Mouse (Mus musculus) heart, postnatal 25 days (tissue): ENCODE results near the gene Unc45a. TPM values are rescaled to one million over a fixed set of nuclear protein-coding genes. Genes with fewer than 3 reads are reported as not detected.

Experiments
- DNase-seq: peaks from one replicate; pipeline ENCODE4 v3.0.0; 2022; ENCODE audit warnings: low spot score
- intact Hi-C: fragments of 180-260 bp; cut with DNase I; formaldehyde crosslinking; loops from one replicate; pipeline ENCODE4 v1.15.1; 2025
- total RNA-seq, 2 experiments: library from RNA; stranded (reverse); gene quantifications; 2 replicates each; pipeline ENCODE4 v1.2.3; 2021

Gene Unc45a
- 10 to 100 TPM; 13.5 to 15.8 TPM for total RNA-seq

- DNase-seq, result peak; percentile 51
- intact Hi-C loops, result loop anchor here (2.0 to 5.0 kb wide), 2 partner anchors 32 to 242 kb away; no protein-coding TSS in a partner anchor
These were observed at the start of gene Unc45a for GRCm38 (mm10) chr7:80340793-80341192. Gene Unc45a (minus strand): TSS chr7:80341005.

GRCm38 (mm10) chr7:80387633-80388543, 47.1 kb upstream of the Unc45a start, which contains the start of gene Fes:
Gene Fes (minus strand): TSS chr7:80387946.
- intact Hi-C loops, result loop anchor here (10.0 kb wide), 1 partner anchor 297 kb away; the partner anchor contains the start of gene Crtc3

GRCm38 (mm10) chr7:80387033-80387632, 46.3 kb upstream of the Unc45a start:
- DNase-seq, result no peak
- intact Hi-C loops, result loop anchor here (10.0 kb wide), 1 partner anchor 298 kb away; the partner anchor contains the start of gene Crtc3

More at GRCm38 (mm10) chr7:80387633-80388543, 47.1 kb upstream of the Unc45a start, which contains the start of gene Fes:
- peak; percentile 71 for DNase-seq

- intact Hi-C loops, result loop anchor here (1.0 to 10.0 kb wide), 3 partner anchors 194 to 298 kb away; partner anchors contain the start of gene Crtc3
These were observed 45.6 kb upstream of the Unc45a start for GRCm38 (mm10) chr7:80386235-80386930.

GRCm38 (mm10) chr7:80382919-80383318, 42.1 kb upstream of the Unc45a start:
- DNase-seq, result no peak

More at GRCm38 (mm10) chr7:80386235-80386930, 45.6 kb upstream of the Unc45a start:
- peak; percentile 74 for DNase-seq

GRCm38 (mm10) chr7:80379531-80379930, 38.7 kb upstream of the Unc45a start:
- intact Hi-C loops, result no loop called here
- no peak for DNase-seq

More at GRCm38 (mm10) chr7:80382919-80383318, 42.1 kb upstream of the Unc45a start:
- intact Hi-C loops, result loop anchor here (10.0 kb wide), 1 partner anchor 302 kb away; the partner anchor contains the start of gene Crtc3

- no peak for DNase-seq
- intact Hi-C loops, result no loop called here
These were observed 36.7 kb upstream of the Unc45a start for GRCm38 (mm10) chr7:80377471-80377870.

GRCm38 (mm10) chr7:80376192-80376591, 35.4 kb upstream of the Unc45a start:
- intact Hi-C loops, result no loop called here

GRCm38 (mm10) chr7:80375376-80376039, 34.7 kb upstream of the Unc45a start:
- intact Hi-C loops, result no loop called here
- DNase-seq, result no peak

More at GRCm38 (mm10) chr7:80376192-80376591, 35.4 kb upstream of the Unc45a start:
- no peak for DNase-seq

GRCm38 (mm10) chr7:80374733-80375132, 33.9 kb upstream of the Unc45a start:
- intact Hi-C loops, result loop anchor here (5.0 kb wide), 1 partner anchor 232 kb away; no protein-coding TSS in a partner anchor
- DNase-seq, result no peak

GRCm38 (mm10) chr7:80374280-80374679, 33.5 kb upstream of the Unc45a start:
- intact Hi-C loops, result loop anchor here (5.0 kb wide), 1 partner anchor 232 kb away; no protein-coding TSS in a partner anchor
- DNase-seq, result no peak

GRCm38 (mm10) chr7:80373850-80374249, 33.0 kb upstream of the Unc45a start:
- no peak for DNase-seq
- intact Hi-C loops, result loop anchor here (2.0 to 5.0 kb wide), 2 partner anchors 33 to 232 kb away; partner anchors contain the start of gene Unc45a

GRCm38 (mm10) chr7:80373352-80373751, 32.5 kb upstream of the Unc45a start:
- intact Hi-C loops, result loop anchor here (2.0 to 5.0 kb wide), 2 partner anchors 33 to 231 kb away; partner anchors contain the start of gene Unc45a
- no peak for DNase-seq

GRCm38 (mm10) chr7:80372667-80373066, 31.9 kb upstream of the Unc45a start:
- no peak for DNase-seq
- intact Hi-C loops, result loop anchor here (2.0 to 5.0 kb wide), 2 partner anchors 32 to 230 kb away; partner anchors contain the start of gene Unc45a

- no peak for DNase-seq
- intact Hi-C loops, result loop anchor here (2.0 to 5.0 kb wide), 2 partner anchors 31 to 230 kb away; partner anchors contain the start of gene Unc45a
These were observed 31.4 kb upstream of the Unc45a start for GRCm38 (mm10) chr7:80372166-80372565.

- peak; percentile 70 for DNase-seq
- intact Hi-C loops, result loop anchor here (5.0 kb wide), 1 partner anchor 229 kb away; no protein-coding TSS in a partner anchor
These were observed 30.4 kb upstream of the Unc45a start, which contains the start of gene Man2a2 for GRCm38 (mm10) chr7:80371041-80371751. Gene Man2a2 (minus strand): TSS chr7:80371375.

- intact Hi-C loops, result loop anchor here (5.0 kb wide), 1 partner anchor 228 kb away; no protein-coding TSS in a partner anchor
- peak; percentile 61 for DNase-seq
These were observed 29.8 kb upstream of the Unc45a start for GRCm38 (mm10) chr7:80370649-80371040.

GRCm38 (mm10) chr7:80369967-80370431, 29.2 kb upstream of the Unc45a start:
- no peak for DNase-seq
- intact Hi-C loops, result loop anchor here (5.0 kb wide), 1 partner anchor 228 kb away; no protein-coding TSS in a partner anchor
